Mouse (Mus musculus) layer of hippocampus, adult 2 months (tissue): ENCODE measurements around the gene Olfr1089. TPM values are rescaled to one million over a fixed set of nuclear protein-coding genes. Genes with fewer than 3 reads are reported as not detected.

Experiments used
- DNase-seq, 2 experiments: peaks; one replicate each; pipeline ENCODE4 v3.0.0; 2022; ENCODE audit warnings: low spot score in 2 of 2
- H3K27ac ChIP-seq: fragments of 200-600 bp; 2 replicates; pipeline ENCODE4 v1.8.1; 2022
- H3K4me3 ChIP-seq: fragments of 200-600 bp; 2 replicates; pipeline ENCODE4 v1.8.1; 2022; ENCODE audit warnings: mild to moderate bottlenecking
- CTCF ChIP-seq: fragments of 200-600 bp; conservative IDR thresholded peaks from 2 replicates; pipeline ENCODE4 v1.8.1; 2022; ENCODE audit warnings: antibody characterized with exemption, mild to moderate bottlenecking, moderate library complexity
- long read RNA-seq, 2 experiments: library from polyadenylated mRNA; stranded (forward); transcript quantifications; one replicate each; pipeline ENCODE4 v2.0.0; 2021; ENCODE audit warnings: borderline mapping rate in 2 of 2
- total RNA-seq, 2 experiments: library from RNA; stranded (reverse); gene quantifications; 2 replicates each; pipeline ENCODE4 v1.2.3; 2021

Olfr1089 gene
- not detected for total RNA-seq
- long read RNA-seq, experiment 1: 0 reads
- long read RNA-seq, experiment 2: 0 reads

- TF ChIP-seq CTCF: no peak
- Histone ChIP-seq H3K4me3 (no peak within 1 kb of the TSS), H3K27ac (no peak within 1 kb of the TSS)
- DNase-seq: no peak
Observed at GRCm38 (mm10) chr2:86733601-86734000, at the start of gene Olfr1089. Gene Olfr1089, minus strand, starts transcription at chr2:86733701.

GRCm38 (mm10) chr2:86782179-86782578, 48.7 kb upstream of the Olfr1089 start, which contains the start of gene Olfr1093:
Gene Olfr1093, plus strand, starts transcription at chr2:86782479.
- H3K27ac ChIP-seq: no peak within 1 kb of the TSS
- no peak for TF ChIP-seq CTCF
- H3K4me3 ChIP-seq: no peak within 1 kb of the TSS
- no peak for DNase-seq

- peak; percentile 10 to 24 for DNase-seq
- Histone ChIP-seq H3K27ac (no peak overlapping the region), H3K4me3 (no peak overlapping the region)
- TF ChIP-seq CTCF: no peak
Observed at GRCm38 (mm10) chr2:86761050-86761449, 27.5 kb upstream of the Olfr1089 start.

- TF ChIP-seq CTCF: no peak
- Histone ChIP-seq H3K27ac (no peak within 1 kb of the TSS), H3K4me3 (no peak within 1 kb of the TSS)
- no peak for DNase-seq
Observed at GRCm38 (mm10) chr2:86758893-86759292, 25.4 kb upstream of the Olfr1089 start, which contains the start of gene Olfr1090. Gene Olfr1090, minus strand, starts transcription at chr2:86758993.

- Histone ChIP-seq H3K27ac (no peak within 1 kb of the TSS), H3K4me3 (no peak within 1 kb of the TSS)
- DNase-seq: no peak
- TF ChIP-seq CTCF: no peak
Observed at GRCm38 (mm10) chr2:86698295-86698694, 35.2 kb downstream of the Olfr1089 start, which contains the start of gene Olfr1087. Gene Olfr1087, minus strand, starts transcription at chr2:86698395.

Other genes with a start within 250 kb of the Olfr1089 start
- not detected for gene Olfr228, start 246.3 kb downstream of the Olfr1089 start, total RNA-seq
- gene Olfr1076, start 225.2 kb downstream of the Olfr1089 start, total RNA-seq: not detected
- gene Olfr1079, start 191.2 kb downstream of the Olfr1089 start, total RNA-seq: not detected
- gene Olfr1080, start 175.5 kb downstream of the Olfr1089 start, total RNA-seq: not detected
- not detected for gene Olfr1082, start 134.7 kb downstream of the Olfr1089 start, total RNA-seq
- not detected for gene Olfr1084, start 94.0 kb downstream of the Olfr1089 start, total RNA-seq
- not detected for gene Olfr1085, start 71.7 kb downstream of the Olfr1089 start, total RNA-seq
- gene Olfr1086, start 53.6 kb downstream of the Olfr1089 start, total RNA-seq: not detected
- gene Olfr1087, start 35.3 kb downstream of the Olfr1089 start, total RNA-seq: not detected
- gene Olfr1090, start 25.3 kb upstream of the Olfr1089 start, total RNA-seq: not detected
- not detected for gene Olfr1093, start 48.8 kb upstream of the Olfr1089 start, total RNA-seq
- gene Olfr141, start 76.3 kb upstream of the Olfr1089 start, total RNA-seq: not detected
- not detected for gene Olfr1094, start 91.0 kb upstream of the Olfr1089 start, total RNA-seq
- gene Olfr1095, start 118.0 kb upstream of the Olfr1089 start, total RNA-seq: not detected
- gene Gm13723, start 141.1 kb upstream of the Olfr1089 start, total RNA-seq: not detected
- gene Olfr1097, start 158.5 kb upstream of the Olfr1089 start, total RNA-seq: not detected
- not detected for gene Olfr1098, start 190.8 kb upstream of the Olfr1089 start, total RNA-seq
- not detected for gene Olfr1099, start 227.0 kb upstream of the Olfr1089 start, total RNA-seq
- not detected for gene Olfr1100, start 246.3 kb upstream of the Olfr1089 start, total RNA-seq